Comparison of ENCODE assay signal across 8 mouse cellular contexts in the genomic region with DNA sequence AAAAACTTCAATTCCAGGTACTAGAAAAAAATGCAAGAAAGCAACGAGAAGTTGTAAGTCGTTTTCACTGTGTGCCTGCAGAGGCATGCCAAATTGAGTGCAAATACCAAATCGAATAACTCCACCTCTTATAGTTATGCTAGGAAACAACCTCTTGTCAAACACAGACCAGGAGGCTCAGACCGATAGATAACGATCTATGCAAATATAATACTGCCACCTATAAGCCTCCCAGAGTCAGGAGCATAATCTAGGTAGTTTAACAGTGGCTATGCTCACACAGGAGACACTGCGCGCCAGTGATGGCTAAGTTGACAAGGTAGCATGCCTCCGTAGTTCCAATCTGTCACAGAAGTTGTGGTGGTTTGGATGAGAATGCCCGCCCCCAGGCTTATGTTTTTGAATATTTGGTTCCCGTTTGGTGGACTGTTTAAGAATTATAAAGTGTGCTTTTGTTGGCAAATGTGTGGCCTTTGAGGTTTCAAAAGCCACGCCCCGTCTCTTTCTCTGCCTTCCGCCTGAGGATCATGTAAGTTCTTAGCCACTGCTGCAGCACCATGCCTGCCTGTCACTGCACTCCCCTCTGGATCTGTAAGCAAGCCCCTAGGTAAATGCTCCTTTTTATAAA. TPM values are rescaled to one million over a fixed set of nuclear protein-coding genes. Genes with fewer than 3 reads are reported as not detected.
DNase-seq lines count a peak whose midpoint lies in the region; ATAC-seq and TF ChIP-seq lines count a peak whose summit lies in the region.

No protein-coding gene starts in this region.

- no peaks in the 10 kb centered on the region for H3K27me3 ChIP-seq in forebrain, embryonic 11.5 days (ENCODE audit: control insufficient read depth, insufficient read depth, low read length)
- H3K27me3 ChIP-seq in liver, embryonic 13.5 days: no peaks in the 10 kb centered on the region
- H3K27me3 ChIP-seq in stomach, embryonic 16.5 days (ENCODE audit: control insufficient read depth, insufficient read depth, low read length): no peaks in the 10 kb centered on the region

- peaks cover 2% of the 10 kb centered on the region; the same call in 1 of the 2 replicates for H3K4me1 ChIP-seq in forebrain, embryonic 11.5 days (replicated peaks; ENCODE audit: control insufficient read depth, insufficient read depth, low read length)
- peaks cover 17% of the 10 kb centered on the region for H3K4me1 ChIP-seq in liver, embryonic 13.5 days (replicated peaks)
- peaks cover 13% of the 10 kb centered on the region for H3K4me1 ChIP-seq in stomach, embryonic 16.5 days (ENCODE audit: control insufficient read depth, insufficient read depth, low read length)

- H3K9ac ChIP-seq in forebrain, embryonic 11.5 days (ENCODE audit: low read length): no peak overlapping the region
- no peak overlapping the region for H3K9ac ChIP-seq in liver, embryonic 13.5 days
- no peak overlapping the region for H3K9ac ChIP-seq in stomach, embryonic 16.5 days (ENCODE audit: low read length)

- intact Hi-C loops in heart, postnatal 14 days (cut with DNase I): no loop called here

- DNase-seq in layer of hippocampus, adult 2 months (ENCODE audit: low spot score in 2 of 2): no peak
- DNase-seq in layer of hippocampus, adult 18-20 months (ENCODE audit: low spot score in 2 of 2): no peak
- DNase-seq in forebrain, embryonic 11.5 days (ENCODE audit: low spot score): no peak
- no peak for DNase-seq in liver, embryonic 13.5 days
- no peak for DNase-seq in adrenal gland, adult 18-20 months (ENCODE audit: low spot score in 2 of 2)
- no peak for DNase-seq in adipocyte (ENCODE audit: low spot score)
- no peak for DNase-seq in heart, postnatal 14 days

- peak overlapping the region; percentile 54 for H3K4me3 ChIP-seq in layer of hippocampus, adult 2 months
- H3K4me3 ChIP-seq in forebrain, embryonic 11.5 days (ENCODE audit: low read depth, low read length): peak overlapping the region; percentile 69; the same call in 1 of the 2 replicates
- peak overlapping the region; percentile 67; the same call in 1 of the 2 replicates for H3K4me3 ChIP-seq in liver, embryonic 13.5 days (replicated peaks)
- no peak overlapping the region for H3K4me3 ChIP-seq in stomach, embryonic 16.5 days (replicated peaks; ENCODE audit: low read length)

- H3K27ac ChIP-seq in layer of hippocampus, adult 2 months: no peak overlapping the region
- H3K27ac ChIP-seq in forebrain, embryonic 11.5 days (ENCODE audit: low read depth, low read length): no peak overlapping the region
- H3K27ac ChIP-seq in liver, embryonic 13.5 days: no peak overlapping the region
- H3K27ac ChIP-seq in stomach, embryonic 16.5 days (ENCODE audit: low read length): no peak overlapping the region

- no peaks in the 10 kb centered on the region for H3K36me3 ChIP-seq in forebrain, embryonic 11.5 days (ENCODE audit: control insufficient read depth, insufficient read depth, low read length)
- no peaks in the 10 kb centered on the region for H3K36me3 ChIP-seq in liver, embryonic 13.5 days
- no peaks in the 10 kb centered on the region for H3K36me3 ChIP-seq in stomach, embryonic 16.5 days (ENCODE audit: control insufficient read depth, insufficient read depth, low read length)

- WGBS in forebrain, embryonic 11.5 days: 52% methylated on average over 13 of the region's 13 CpGs
- 30% methylated on average over 13 of the region's 13 CpGs for WGBS in liver, embryonic 13.5 days (ENCODE audit: insufficient replicate concordance)
- 43% methylated on average over 13 of the region's 13 CpGs for WGBS in stomach, embryonic 16.5 days

- no peak for ATAC-seq in forebrain, embryonic 11.5 days (replicated peaks; ENCODE audit: low FRiP score)
- no peak for ATAC-seq in liver, embryonic 13.5 days (ENCODE audit: low read depth)
- no peak for ATAC-seq in stomach, embryonic 16.5 days (ENCODE audit: insufficient read depth, low FRiP score)

- H3K4me2 ChIP-seq in forebrain, embryonic 11.5 days (ENCODE audit: low read depth, low read length, severe bottlenecking): peak overlapping the region; percentile 79; the same call in 1 of the 2 replicates
- H3K4me2 ChIP-seq in liver, embryonic 13.5 days: peak overlapping the region; percentile 80
- H3K4me2 ChIP-seq in stomach, embryonic 16.5 days (ENCODE audit: low read depth, low read length): peak overlapping the region; percentile 88

- no peak for TF ChIP-seq CTCF in layer of hippocampus, adult 2 months (conservative IDR thresholded peaks at IDR 0.05)

- H3K9me3 ChIP-seq in forebrain, embryonic 11.5 days (ENCODE audit: control insufficient read depth, low read length): no peaks in the 10 kb centered on the region
- H3K9me3 ChIP-seq in liver, embryonic 13.5 days (replicated peaks): no peaks in the 10 kb centered on the region
- no peaks in the 10 kb centered on the region for H3K9me3 ChIP-seq in stomach, embryonic 16.5 days (replicated peaks; ENCODE audit: control insufficient read depth, low read length)

RNA-seq across cellular contexts. Expression of a gene that starts 0.7 kb away (rescaled TPM):
- 1 to 10 TPM; 3.0 to 3.5 TPM for total RNA-seq in layer of hippocampus, adult 2 months (2021)
- total RNA-seq in layer of hippocampus, adult 18-20 months (2021): 1 to 10 TPM; 3.0 to 3.7 TPM
- polyA plus RNA-seq in forebrain, embryonic 11.5 days (2014; fragmentation: Nextera tagmentation; extraction: Ambion mirVana): 7.7 and 11.1 TPM in 2 replicates
- 0.97 and 1.6 TPM in 2 replicates for polyA plus RNA-seq in liver, embryonic 13.5 days (2015; fragmentation: Nextera tagmentation; extraction: Ambion mirVana)
- polyA plus RNA-seq in stomach, embryonic 16.5 days (2015; fragmentation: Nextera tagmentation; extraction: Ambion mirVana): 6.6 and 7.2 TPM in 2 replicates
- total RNA-seq in adrenal gland, adult 18-20 months (2021): 1 to 10 TPM; 6.1 to 6.9 TPM
- total RNA-seq in heart, postnatal 14 days (2021): 1 to 10 TPM; 3.4 to 5.0 TPM

RNA-seq across cellular contexts. Expression of a gene that starts 18.5 kb away (rescaled TPM):
- total RNA-seq in layer of hippocampus, adult 2 months (2021): under 1 TPM in 1 of 2 experiments, not detected in 1; 0.54 TPM
- total RNA-seq in layer of hippocampus, adult 18-20 months (2021): not detected
- 0.09 TPM in 1 of 2 replicates, not detected in the other for polyA plus RNA-seq in forebrain, embryonic 11.5 days (2014; fragmentation: Nextera tagmentation; extraction: Ambion mirVana)
- 0.21 TPM in 1 of 2 replicates, not detected in the other for polyA plus RNA-seq in liver, embryonic 13.5 days (2015; fragmentation: Nextera tagmentation; extraction: Ambion mirVana)
- 0.15 TPM in 1 of 2 replicates, not detected in the other for polyA plus RNA-seq in stomach, embryonic 16.5 days (2015; fragmentation: Nextera tagmentation; extraction: Ambion mirVana)
- under 1 TPM; 0.40 to 0.74 TPM for total RNA-seq in adrenal gland, adult 18-20 months (2021)
- total RNA-seq in heart, postnatal 14 days (2021): not detected

RNA-seq across cellular contexts. Expression of a gene that starts 28.1 kb away (rescaled TPM):
- 10 to 100 TPM; 50.9 to 52.8 TPM for total RNA-seq in layer of hippocampus, adult 2 months (2021)
- 10 to 100 TPM; 46.4 to 46.8 TPM for total RNA-seq in layer of hippocampus, adult 18-20 months (2021)
- polyA plus RNA-seq in forebrain, embryonic 11.5 days (2014; fragmentation: Nextera tagmentation; extraction: Ambion mirVana): 78.3 and 78.6 TPM in 2 replicates
- 29.6 and 35.0 TPM in 2 replicates for polyA plus RNA-seq in liver, embryonic 13.5 days (2015; fragmentation: Nextera tagmentation; extraction: Ambion mirVana)
- 93.6 and 95.7 TPM in 2 replicates for polyA plus RNA-seq in stomach, embryonic 16.5 days (2015; fragmentation: Nextera tagmentation; extraction: Ambion mirVana)
- total RNA-seq in adrenal gland, adult 18-20 months (2021): 10 to 100 TPM; 65.3 to 98.1 TPM
- 10 to 100 TPM; 48.8 to 49.9 TPM for total RNA-seq in heart, postnatal 14 days (2021)
